In genomic region chr7:133176256-133177178, GRCm38 (mm10) we compare ENCODE assay signal across 8 mouse cellular contexts. TPM values are rescaled to one million over a fixed set of nuclear protein-coding genes. Genes with fewer than 3 reads are reported as not detected.
DNase-seq lines count a peak whose midpoint lies in the region; ATAC-seq and TF ChIP-seq lines count a peak whose summit lies in the region.

No protein-coding gene starts in this region.

- no peak overlapping the region for H3K4me3 ChIP-seq in forebrain, embryonic 16.5 days (replicated peaks; ENCODE audit: low read length)
- no peak overlapping the region for H3K4me3 ChIP-seq in forebrain, embryonic 13.5 days
- H3K4me3 ChIP-seq in embryonic facial prominence, embryonic 15.5 days (replicated peaks), result no peak overlapping the region
- H3K4me3 ChIP-seq in kidney, postnatal 0 days (replicated peaks; ENCODE audit: low read depth, low read length), result no peak overlapping the region
- no peak overlapping the region for H3K4me3 ChIP-seq in stomach, embryonic 16.5 days (replicated peaks; ENCODE audit: low read length)

- no peaks in the 10 kb centered on the region for H3K27me3 ChIP-seq in forebrain, embryonic 16.5 days (replicated peaks; ENCODE audit: control insufficient read depth, insufficient read depth, low read length)
- no peaks in the 10 kb centered on the region for H3K27me3 ChIP-seq in forebrain, embryonic 13.5 days
- no peaks in the 10 kb centered on the region for H3K27me3 ChIP-seq in embryonic facial prominence, embryonic 15.5 days
- no peaks in the 10 kb centered on the region for H3K27me3 ChIP-seq in kidney, postnatal 0 days (ENCODE audit: insufficient read depth, low read length)
- no peaks in the 10 kb centered on the region for H3K27me3 ChIP-seq in stomach, embryonic 16.5 days (ENCODE audit: control insufficient read depth, insufficient read depth, low read length)

- H3K4me2 ChIP-seq in forebrain, embryonic 16.5 days (ENCODE audit: low read length), result no peak overlapping the region
- no peak overlapping the region for H3K4me2 ChIP-seq in forebrain, embryonic 13.5 days
- H3K4me2 ChIP-seq in embryonic facial prominence, embryonic 15.5 days (replicated peaks), result no peak overlapping the region; the same call in 1 of the 2 replicates
- no peak overlapping the region for H3K4me2 ChIP-seq in kidney, postnatal 0 days (ENCODE audit: low read length)
- peak overlapping the region; percentile 2; the same call in 1 of the 2 replicates for H3K4me2 ChIP-seq in stomach, embryonic 16.5 days (ENCODE audit: low read depth, low read length)

- H3K36me3 ChIP-seq in forebrain, embryonic 16.5 days (ENCODE audit: control insufficient read depth, insufficient read depth), result no peaks in the 10 kb centered on the region
- no peaks in the 10 kb centered on the region for H3K36me3 ChIP-seq in forebrain, embryonic 13.5 days (ENCODE audit: poor library complexity, severe bottlenecking)
- no peaks in the 10 kb centered on the region for H3K36me3 ChIP-seq in embryonic facial prominence, embryonic 15.5 days
- no peaks in the 10 kb centered on the region for H3K36me3 ChIP-seq in kidney, postnatal 0 days (ENCODE audit: insufficient read depth, low read length)
- H3K36me3 ChIP-seq in stomach, embryonic 16.5 days (ENCODE audit: control insufficient read depth, insufficient read depth, low read length), result no peaks in the 10 kb centered on the region

- H3K27ac ChIP-seq in forebrain, embryonic 16.5 days (ENCODE audit: low read length), result no peak overlapping the region
- no peak overlapping the region for H3K27ac ChIP-seq in forebrain, embryonic 13.5 days
- peak overlapping the region; percentile 65 for H3K27ac ChIP-seq in embryonic facial prominence, embryonic 15.5 days (replicated peaks)
- H3K27ac ChIP-seq in kidney, postnatal 0 days, result 0 out of 2 replicates have a peak overlapping the region, but pooled peaks have one; percentile 26
- H3K27ac ChIP-seq in stomach, embryonic 16.5 days (ENCODE audit: low read length), result peak overlapping the region; percentile 32

- no peak for TF ChIP-seq CTCF in kidney, postnatal 0 days (IDR thresholded peaks at IDR 0.05; ENCODE audit: low read depth)

- 0 out of 2 replicates have a peak, but pooled peaks cover 6% of the 10 kb centered on the region for H3K4me1 ChIP-seq in forebrain, embryonic 16.5 days (replicated peaks; ENCODE audit: control insufficient read depth, insufficient read depth, low read length)
- no peaks in the 10 kb centered on the region for H3K4me1 ChIP-seq in forebrain, embryonic 13.5 days
- H3K4me1 ChIP-seq in embryonic facial prominence, embryonic 15.5 days, result peaks cover 31% of the 10 kb centered on the region
- no peaks in the 10 kb centered on the region; the same call in 1 of the 2 replicates for H3K4me1 ChIP-seq in kidney, postnatal 0 days (replicated peaks; ENCODE audit: insufficient read depth, low read length)
- H3K4me1 ChIP-seq in stomach, embryonic 16.5 days (ENCODE audit: control insufficient read depth, insufficient read depth, low read length), result peaks cover 11% of the 10 kb centered on the region; the same call in 1 of the 2 replicates

- peak; percentile 52; the same call in 1 of the 2 replicates for ATAC-seq in forebrain, embryonic 16.5 days
- no peak for ATAC-seq in forebrain, embryonic 13.5 days
- ATAC-seq in embryonic facial prominence, embryonic 15.5 days (ENCODE audit: insufficient number of reproducible peaks, low FRiP score, low TSS enrichment, low read depth), result peak; percentile 52
- ATAC-seq in kidney, postnatal 0 days (replicated peaks; ENCODE audit: low FRiP score, low read depth), result peak; percentile 40; the same call in 1 of the 2 replicates
- peak; percentile 78; the same call in 1 of the 2 replicates for ATAC-seq in stomach, embryonic 16.5 days (ENCODE audit: insufficient read depth, low FRiP score)
- ATAC-seq in frontal cortex, adult (ENCODE audit: low TSS enrichment), result no peak

- DNase-seq in MN1 (ENCODE audit: low spot score), result peak; percentile 59
- peak; percentile 69 for DNase-seq in kidney, postnatal 0 days (ENCODE audit: low spot score)
- no peak for DNase-seq in neural tube, embryonic 10.5 days (ENCODE audit: extremely low spot score, low spot score)

- no peak overlapping the region for H3K9ac ChIP-seq in forebrain, embryonic 16.5 days (replicated peaks; ENCODE audit: low read depth, low read length)
- H3K9ac ChIP-seq in forebrain, embryonic 13.5 days, result no peak overlapping the region
- no peak overlapping the region for H3K9ac ChIP-seq in embryonic facial prominence, embryonic 15.5 days
- H3K9ac ChIP-seq in kidney, postnatal 0 days (ENCODE audit: low read depth, low read length), result no peak overlapping the region
- no peak overlapping the region for H3K9ac ChIP-seq in stomach, embryonic 16.5 days (ENCODE audit: low read length)

- WGBS in forebrain, embryonic 16.5 days, result 53% methylated on average over 10 of the region's 10 CpGs
- WGBS in forebrain, embryonic 13.5 days, result 74% methylated on average over 10 of the region's 10 CpGs
- WGBS in embryonic facial prominence, embryonic 15.5 days, result 28% methylated on average over 10 of the region's 10 CpGs
- WGBS in kidney, postnatal 0 days, result 39% methylated on average over 10 of the region's 10 CpGs
- 40% methylated on average over 10 of the region's 10 CpGs for WGBS in stomach, embryonic 16.5 days

- no peaks in the 10 kb centered on the region for H3K9me3 ChIP-seq in forebrain, embryonic 16.5 days (ENCODE audit: control insufficient read depth, low read length)
- H3K9me3 ChIP-seq in forebrain, embryonic 13.5 days (replicated peaks), result no peaks in the 10 kb centered on the region; the same call in 1 of the 2 replicates
- no peaks in the 10 kb centered on the region for H3K9me3 ChIP-seq in embryonic facial prominence, embryonic 15.5 days (replicated peaks)
- H3K9me3 ChIP-seq in kidney, postnatal 0 days (replicated peaks; ENCODE audit: low read length), result no peaks in the 10 kb centered on the region
- H3K9me3 ChIP-seq in stomach, embryonic 16.5 days (replicated peaks; ENCODE audit: control insufficient read depth, low read length), result no peaks in the 10 kb centered on the region

RNA-seq across cellular contexts. Expression of gene Ctbp2, which starts 52.4 kb away (rescaled TPM):
- polyA plus RNA-seq in forebrain, embryonic 16.5 days (2015; fragmentation: Nextera tagmentation; extraction: Ambion mirVana), result 74.6 and 85.2 TPM in 2 replicates
- 104 and 106 TPM in 2 replicates for polyA plus RNA-seq in forebrain, embryonic 13.5 days (2015; fragmentation: Nextera tagmentation; extraction: Ambion mirVana)
- polyA plus RNA-seq in embryonic facial prominence, embryonic 15.5 days (2015; fragmentation: Nextera tagmentation; extraction: Ambion mirVana), result 64.7 and 71.3 TPM in 2 replicates
- 89.1 and 95.9 TPM in 2 replicates for polyA plus RNA-seq in kidney, postnatal 0 days (2015; fragmentation: Nextera tagmentation; extraction: Ambion mirVana)
- 72.6 and 79.3 TPM in 2 replicates for polyA plus RNA-seq in stomach, embryonic 16.5 days (2015; fragmentation: Nextera tagmentation; extraction: Ambion mirVana)

RNA-seq across cellular contexts. Expression of gene Fgfr2, which starts 53.4 kb away (rescaled TPM):
- polyA plus RNA-seq in forebrain, embryonic 16.5 days (2015; fragmentation: Nextera tagmentation; extraction: Ambion mirVana), result 39.2 and 52.1 TPM in 2 replicates
- polyA plus RNA-seq in forebrain, embryonic 13.5 days (2015; fragmentation: Nextera tagmentation; extraction: Ambion mirVana), result 47.9 and 56.7 TPM in 2 replicates
- polyA plus RNA-seq in embryonic facial prominence, embryonic 15.5 days (2015; fragmentation: Nextera tagmentation; extraction: Ambion mirVana), result 131 and 137 TPM in 2 replicates
- 79.8 and 88.6 TPM in 2 replicates for polyA plus RNA-seq in kidney, postnatal 0 days (2015; fragmentation: Nextera tagmentation; extraction: Ambion mirVana)
- 93.4 and 113 TPM in 2 replicates for polyA plus RNA-seq in stomach, embryonic 16.5 days (2015; fragmentation: Nextera tagmentation; extraction: Ambion mirVana)

Comparison
In these comparisons a context has a peak if more than half of its experiments do, and no peak if none do; other contexts are left out.
1. ATAC-seq: peak in forebrain, embryonic 16.5 days (single experiment), embryonic facial prominence, embryonic 15.5 days (single experiment), kidney, postnatal 0 days (single experiment) and stomach, embryonic 16.5 days (single experiment); none in forebrain, embryonic 13.5 days (single experiment) and frontal cortex, adult (single experiment).
2. H3K27ac ChIP-seq: peak in embryonic facial prominence, embryonic 15.5 days (single experiment), kidney, postnatal 0 days (single experiment) and stomach, embryonic 16.5 days (single experiment); none in forebrain, embryonic 16.5 days (single experiment) and forebrain, embryonic 13.5 days (single experiment).